Mouse (Mus musculus) hindbrain, embryonic 14.5 days (tissue): ENCODE measurements at regions not wholly inside any gene's neighbourhood (a gene's known extent, or its start where the extent isn't known, plus 50 kb on each side); places are given as distances from the start of the nearest gene placed in this dataset.

Source experiments
- ATAC-seq: fragments of 200-750 bp; cut with Nextera tagmentation; 2 replicates; pipeline ENCODE4 v1.8.0; 2017; ENCODE audit warnings: moderate number of reproducible peaks, mild to moderate bottlenecking, moderate TSS enrichment, moderate library complexity; ENCODE audit not compliant: low FRiP score
- DNase-seq: peaks from one replicate; pipeline ENCODE4 v3.0.0-alpha.2; 2015; ENCODE audit warnings: low spot score
- H3K27ac ChIP-seq: fragments of 300-500 bp; sonication (generic); 2 replicates; pipeline ENCODE4 v1.5.1; 2014; ENCODE audit warnings: mild to moderate bottlenecking, moderate library complexity
- H3K27me3 ChIP-seq: fragments of 300-500 bp; sonication (generic); 2 replicates; pipeline ENCODE4 v1.6.1; 2014; ENCODE audit warnings: mild to moderate bottlenecking, low read length, mixed read lengths; ENCODE audit not compliant: control insufficient read depth, insufficient read depth
- H3K36me3 ChIP-seq: fragments of 300-500 bp; sonication (generic); replicated peaks from 2 replicates; pipeline ENCODE4 v1.6.1; 2014; ENCODE audit not compliant: control insufficient read depth, insufficient read depth
- H3K4me1 ChIP-seq: fragments of 300-500 bp; sonication (generic); replicated peaks from 2 replicates; pipeline ENCODE4 v1.6.1; 2014; ENCODE audit warnings: antibody characterized with exemption, low read length, mixed read lengths; ENCODE audit not compliant: control insufficient read depth, insufficient read depth
- H3K4me2 ChIP-seq: fragments of 300-500 bp; sonication (generic); replicated peaks from 2 replicates; pipeline ENCODE4 v1.6.1; 2014; ENCODE audit warnings: mild to moderate bottlenecking, moderate library complexity
- H3K4me3 ChIP-seq: fragments of 300-500 bp; sonication (generic); replicated peaks from 2 replicates; pipeline ENCODE4 v1.5.1; 2014; ENCODE audit warnings: mild to moderate bottlenecking, low read length
- H3K9ac ChIP-seq: fragments of 300-500 bp; sonication (generic); 2 replicates; pipeline ENCODE4 v1.6.1; 2014
- H3K9me3 ChIP-seq: fragments of 300-500 bp; sonication (generic); 2 replicates; pipeline ENCODE4 v1.6.1; 2016; ENCODE audit warnings: low read length; ENCODE audit not compliant: control insufficient read depth
- WGBS: fragments of 180-500 bp; shearing (Covaris S2); extraction: QIAGEN DNeasy Blood & Tissue Kit; methylation state at CpG from one replicate; pipeline ENCODE4 v1.1.7; 2014; 5-methylcytosine and 5-hydroxymethylcytosine counted together

DNA sequence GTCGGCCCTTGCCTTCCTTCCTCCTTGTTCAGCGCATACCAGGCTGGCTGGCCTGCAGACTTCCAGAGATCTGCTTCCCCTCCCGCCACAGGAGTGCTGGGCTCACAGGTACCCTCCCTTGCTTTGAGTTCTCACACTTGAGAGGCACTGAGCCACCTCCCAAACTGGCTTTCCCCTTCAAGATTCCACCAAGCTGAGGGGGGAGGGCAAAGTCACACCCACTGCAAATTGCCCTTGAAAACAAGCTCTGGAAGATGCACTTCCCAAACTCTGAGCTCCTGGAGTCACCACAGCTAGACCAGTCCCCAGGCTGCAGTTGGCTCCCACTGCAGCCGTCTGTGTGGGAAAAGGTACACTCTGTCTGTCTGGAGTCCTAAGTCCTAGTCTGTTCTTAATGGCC, 142.1 kb upstream of the Slc22a12 start:
- H3K36me3 ChIP-seq: no peaks in the 10 kb centered on the region
- no peaks in the 10 kb centered on the region for H3K9me3 ChIP-seq
- DNase-seq (no peak), ATAC-seq (no peak)
- no peak overlapping the region for H3K4me3 ChIP-seq
- H3K4me2 ChIP-seq: no peak overlapping the region
- no peak overlapping the region for H3K9ac ChIP-seq
- no peaks in the 10 kb centered on the region for H3K27me3 ChIP-seq
- no peak overlapping the region for H3K27ac ChIP-seq
- 48% methylated on average over 4 of the region's 4 CpGs for WGBS
- H3K4me1 ChIP-seq: no peaks in the 10 kb centered on the region

- H3K4me3 ChIP-seq: no peak overlapping the region
- H3K9ac ChIP-seq: no peak overlapping the region
- H3K9me3 ChIP-seq: no peaks in the 10 kb centered on the region
- H3K4me2 ChIP-seq: no peak overlapping the region
- H3K36me3 ChIP-seq: no peaks in the 10 kb centered on the region
- no peaks in the 10 kb centered on the region for H3K27me3 ChIP-seq
- ATAC-seq: no peak
- peak; percentile 28 for DNase-seq
- WGBS: 13% methylated on average over 12 of the region's 14 CpGs
- 0 out of 2 replicates have a peak, but pooled peaks cover 3% of the 10 kb centered on the region for H3K4me1 ChIP-seq
- no peak overlapping the region for H3K27ac ChIP-seq
These were observed 136.8 kb upstream of the Slc22a12 start for GRCm38 (mm10) chr19:6679392-6680307.

GRCm38 (mm10) chr19:6677511-6677910, 134.7 kb upstream of the Slc22a12 start:
- 63% methylated on average over 12 of the region's 12 CpGs for WGBS
- Histone ChIP-seq H3K9ac (no peak overlapping the region), H3K4me1 (0 out of 2 replicates have a peak, but pooled peaks cover 3% of the 10 kb centered on the region), H3K36me3 (no peaks in the 10 kb centered on the region), H3K4me3 (no peak overlapping the region), H3K27me3 (no peaks in the 10 kb centered on the region), H3K4me2 (no peak overlapping the region), H3K9me3 (no peaks in the 10 kb centered on the region), H3K27ac (no peak overlapping the region)
- DNase-seq (no peak), ATAC-seq (no peak)

GRCm38 (mm10) chr19:6675586-6675985, 132.8 kb upstream of the Slc22a12 start:
- no peak overlapping the region for H3K27ac ChIP-seq
- no peak for DNase-seq
- WGBS: 36% methylated on average over 3 of the region's 3 CpGs
- H3K36me3 ChIP-seq: no peaks in the 10 kb centered on the region
- ATAC-seq: no peak
- no peak overlapping the region for H3K4me2 ChIP-seq
- no peak overlapping the region for H3K4me3 ChIP-seq
- 0 out of 2 replicates have a peak, but pooled peaks cover 3% of the 10 kb centered on the region for H3K4me1 ChIP-seq
- H3K27me3 ChIP-seq: no peaks in the 10 kb centered on the region
- H3K9me3 ChIP-seq: no peaks in the 10 kb centered on the region
- no peak overlapping the region for H3K9ac ChIP-seq

GRCm38 (mm10) chr19:6671696-6672095, 128.9 kb upstream of the Slc22a12 start:
- 86% methylated on average over 6 of the region's 6 CpGs for WGBS
- no peaks in the 10 kb centered on the region for H3K27me3 ChIP-seq
- no peaks in the 10 kb centered on the region for H3K4me1 ChIP-seq
- H3K36me3 ChIP-seq: no peaks in the 10 kb centered on the region
- no peak overlapping the region for H3K27ac ChIP-seq
- H3K9ac ChIP-seq: no peak overlapping the region
- H3K4me3 ChIP-seq: no peak overlapping the region
- DNase-seq (no peak), ATAC-seq (no peak)
- H3K4me2 ChIP-seq: no peak overlapping the region
- no peaks in the 10 kb centered on the region for H3K9me3 ChIP-seq

DNA sequence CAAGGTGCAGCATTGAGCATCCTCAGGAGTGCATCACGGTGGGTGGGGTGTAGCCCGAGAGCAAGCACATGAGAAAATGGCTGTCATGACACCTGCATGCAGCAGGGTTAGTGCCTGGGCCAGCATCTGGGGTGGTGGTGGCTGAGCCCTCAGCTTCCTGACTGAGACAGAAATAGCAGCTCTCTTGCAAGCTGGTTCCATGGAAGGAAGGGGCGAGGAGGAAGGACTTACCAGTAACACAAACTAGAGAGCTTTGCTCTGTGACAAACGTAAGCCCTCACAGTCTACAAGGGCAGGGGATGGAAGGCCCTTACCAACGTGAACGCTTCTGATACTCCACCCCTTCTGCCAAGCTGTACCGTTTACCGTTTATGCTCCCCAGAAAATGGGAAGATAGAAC, 127.0 kb upstream of the Slc22a12 start:
- no peaks in the 10 kb centered on the region for H3K9me3 ChIP-seq
- DNase-seq: no peak
- H3K4me2 ChIP-seq: no peak overlapping the region
- no peak for ATAC-seq
- no peaks in the 10 kb centered on the region for H3K27me3 ChIP-seq
- H3K4me1 ChIP-seq: no peaks in the 10 kb centered on the region
- H3K27ac ChIP-seq: no peak overlapping the region
- H3K9ac ChIP-seq: no peak overlapping the region
- H3K4me3 ChIP-seq: no peak overlapping the region
- no peaks in the 10 kb centered on the region for H3K36me3 ChIP-seq
- 80% methylated on average over 8 of the region's 8 CpGs for WGBS

DNA sequence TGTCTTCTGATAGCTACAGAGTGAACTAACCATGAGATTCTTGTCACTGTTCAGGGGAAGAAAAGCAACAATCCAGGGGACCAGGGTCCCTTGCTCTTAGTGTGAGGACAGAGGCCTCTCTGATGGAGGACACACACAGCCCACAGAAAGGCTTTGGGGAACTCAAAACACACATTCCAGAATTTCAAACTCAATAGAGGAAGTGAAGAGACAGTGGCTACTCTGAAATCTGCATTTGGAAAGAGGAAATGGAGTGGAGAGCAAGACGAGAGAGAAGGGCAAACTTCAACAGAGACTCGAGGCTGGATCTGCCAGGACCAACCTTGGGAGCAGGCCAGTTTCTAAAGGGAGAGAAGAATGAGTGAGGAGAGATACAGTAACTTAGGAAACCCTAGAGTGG, 125.7 kb upstream of the Slc22a12 start:
- Histone ChIP-seq H3K9me3 (no peaks in the 10 kb centered on the region), H3K9ac (no peak overlapping the region), H3K4me1 (no peaks in the 10 kb centered on the region), H3K27me3 (no peaks in the 10 kb centered on the region), H3K27ac (no peak overlapping the region), H3K36me3 (no peaks in the 10 kb centered on the region), H3K4me3 (no peak overlapping the region), H3K4me2 (no peak overlapping the region)
- no peak for DNase-seq
- 67% methylated on average over 2 of the region's 2 CpGs for WGBS
- no peak for ATAC-seq

- Histone ChIP-seq H3K36me3 (no peaks in the 10 kb centered on the region), H3K4me1 (no peaks in the 10 kb centered on the region), H3K9ac (no peak overlapping the region), H3K9me3 (no peaks in the 10 kb centered on the region), H3K27ac (no peak overlapping the region), H3K27me3 (no peaks in the 10 kb centered on the region), H3K4me2 (no peak overlapping the region), H3K4me3 (no peak overlapping the region)
- DNase-seq (no peak), ATAC-seq (no peak)
- WGBS: 78% methylated on average over 6 of the region's 6 CpGs
These were observed 123.4 kb upstream of the Slc22a12 start for GRCm38 (mm10) chr19:6666187-6666722.

DNA sequence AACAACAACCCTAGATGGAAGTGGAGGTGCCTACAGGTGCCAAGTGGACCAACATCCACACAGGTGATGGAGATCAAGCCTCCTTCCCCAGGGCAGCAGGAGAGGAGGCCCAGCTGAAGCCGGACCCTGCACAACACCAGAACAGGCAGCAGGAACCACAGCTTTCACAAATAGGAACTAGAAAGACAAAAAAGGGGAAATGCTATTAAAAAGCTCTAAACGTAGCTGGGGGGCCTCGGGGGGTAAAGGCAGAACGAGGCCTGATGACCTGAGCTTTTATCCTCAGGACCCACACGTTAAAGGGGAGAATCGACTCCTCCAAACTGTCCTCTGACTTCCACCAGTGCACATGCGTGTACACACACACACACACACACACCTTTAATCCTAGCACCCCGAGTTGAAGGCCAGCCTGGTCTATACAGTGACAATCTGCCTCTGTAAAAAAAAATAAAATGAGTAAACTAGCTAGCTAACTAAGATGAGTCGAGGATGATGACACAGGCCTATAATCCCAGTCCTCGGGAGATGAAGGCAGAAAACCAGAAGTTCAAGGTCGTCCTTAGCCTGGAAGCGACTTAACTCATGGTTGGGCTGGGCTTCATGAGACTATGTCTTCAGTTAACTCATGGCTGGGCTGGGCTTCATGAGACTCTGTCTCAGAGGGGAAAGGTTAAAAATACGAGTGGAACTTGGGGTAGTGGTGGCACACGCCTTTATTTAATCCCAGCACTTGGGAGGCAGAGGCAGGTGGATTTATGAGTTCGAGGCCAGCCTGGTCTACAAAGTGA, 122.6 kb upstream of the Slc22a12 start:
- Histone ChIP-seq H3K36me3 (no peaks in the 10 kb centered on the region), H3K4me1 (no peaks in the 10 kb centered on the region), H3K27me3 (no peaks in the 10 kb centered on the region), H3K27ac (no peak overlapping the region), H3K9ac (no peak overlapping the region), H3K4me2 (no peak overlapping the region), H3K9me3 (no peaks in the 10 kb centered on the region), H3K4me3 (no peak overlapping the region)
- WGBS: 83% methylated on average over 15 of the region's 15 CpGs
- ATAC-seq: no peak
- no peak for DNase-seq
